In the genomic region with DNA sequence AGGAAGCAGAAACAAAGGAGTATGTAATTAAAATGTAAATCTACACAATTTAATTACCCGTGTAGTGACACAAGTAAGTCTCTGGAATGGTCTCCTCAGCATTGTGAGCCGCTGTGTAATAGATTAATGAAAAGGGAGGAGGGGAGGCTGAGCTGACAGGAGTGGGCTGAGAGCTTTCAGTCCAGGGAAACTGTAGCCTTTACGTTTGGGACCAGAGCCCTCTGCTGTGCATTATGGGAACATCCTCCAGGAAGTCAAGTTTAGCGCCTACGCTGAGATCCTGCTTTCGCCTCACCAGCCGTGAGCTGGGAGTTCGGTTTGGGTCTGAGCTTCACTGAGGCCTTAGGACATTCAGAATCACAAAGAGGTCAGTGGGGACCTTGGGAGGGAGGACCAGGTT, we compare ENCODE assay signal across 8 mouse cellular contexts. TPM values are rescaled to one million over a fixed set of nuclear protein-coding genes. Genes with fewer than 3 reads are reported as not detected.
DNase-seq lines count a peak whose midpoint lies in the region; ATAC-seq and TF ChIP-seq lines count a peak whose summit lies in the region.

No protein-coding gene starts in this region.

- H3K9ac ChIP-seq in kidney, embryonic 16.5 days (replicated peaks; ENCODE audit: low read length): no peak overlapping the region
- H3K9ac ChIP-seq in embryonic facial prominence, embryonic 11.5 days (replicated peaks; ENCODE audit: low read length): no peak overlapping the region

- H3K4me1 ChIP-seq in kidney, embryonic 16.5 days (ENCODE audit: insufficient read depth, low read length): no peaks in the 10 kb centered on the region
- no peaks in the 10 kb centered on the region for H3K4me1 ChIP-seq in embryonic facial prominence, embryonic 11.5 days (ENCODE audit: control insufficient read depth, insufficient read depth, low read length)

- peak; percentile 63 for ATAC-seq in kidney, embryonic 16.5 days (ENCODE audit: low FRiP score, low TSS enrichment)
- no peak for ATAC-seq in embryonic facial prominence, embryonic 11.5 days (replicated peaks; ENCODE audit: insufficient number of reproducible peaks, low FRiP score, low TSS enrichment, low read depth)
- peak; percentile 37; the same call in 1 of the 2 replicates for ATAC-seq in megakaryocyte progenitor cell, adult 5-6 weeks (replicated peaks; ENCODE audit: poor library complexity)

- no peak overlapping the region for H3K27ac ChIP-seq in kidney, embryonic 16.5 days (ENCODE audit: low read length)
- H3K27ac ChIP-seq in embryonic facial prominence, embryonic 11.5 days (replicated peaks; ENCODE audit: low read depth, low read length): no peak overlapping the region
- H3K27ac ChIP-seq in gastrocnemius, adult 2 months: no peak overlapping the region

- H3K9me3 ChIP-seq in kidney, embryonic 16.5 days (ENCODE audit: low read length): peaks cover 22% of the 10 kb centered on the region
- peaks cover 7% of the 10 kb centered on the region for H3K9me3 ChIP-seq in embryonic facial prominence, embryonic 11.5 days (replicated peaks; ENCODE audit: control insufficient read depth, low read length)

- H3K4me3 ChIP-seq in kidney, embryonic 16.5 days (ENCODE audit: low read length): no peak overlapping the region
- no peak overlapping the region for H3K4me3 ChIP-seq in embryonic facial prominence, embryonic 11.5 days (ENCODE audit: low read depth, low read length)
- H3K4me3 ChIP-seq in gastrocnemius, adult 2 months: no peak overlapping the region

- DNase-seq in kidney, postnatal 25 days: no peak
- DNase-seq in ZHBTc4 (ENCODE audit: low read depth, low spot score): peak; percentile 60
- DNase-seq in embryonic facial prominence, embryonic 11.5 days (ENCODE audit: low spot score): peak; percentile 69
- no peak for DNase-seq in layer of hippocampus, postnatal 14 days (ENCODE audit: low spot score in 2 of 2)
- DNase-seq in gastrocnemius, adult 2 months: no peak
- DNase-seq in adrenal gland, postnatal 36 days: no peak

- no peaks in the 10 kb centered on the region for H3K36me3 ChIP-seq in kidney, embryonic 16.5 days (ENCODE audit: insufficient read depth, low read length)
- H3K36me3 ChIP-seq in embryonic facial prominence, embryonic 11.5 days (replicated peaks; ENCODE audit: control insufficient read depth, insufficient read depth, low read depth, low read length): no peaks in the 10 kb centered on the region

- H3K4me2 ChIP-seq in kidney, embryonic 16.5 days (replicated peaks; ENCODE audit: low read depth, low read length): 0 out of 2 replicates have a peak overlapping the region, but pooled peaks have one; percentile 20
- no peak overlapping the region for H3K4me2 ChIP-seq in embryonic facial prominence, embryonic 11.5 days (ENCODE audit: low read depth, low read length)

- no peak; the same call in 1 of the 2 replicates for TF ChIP-seq CTCF in gastrocnemius, adult 2 months (IDR thresholded peaks at IDR 0.05)

- no peaks in the 10 kb centered on the region for H3K27me3 ChIP-seq in kidney, embryonic 16.5 days (ENCODE audit: insufficient read depth, low read length)
- H3K27me3 ChIP-seq in embryonic facial prominence, embryonic 11.5 days (ENCODE audit: control insufficient read depth, insufficient read depth, low read length): no peaks in the 10 kb centered on the region

- intact Hi-C loops in gastrocnemius, adult 2 months (cut with DNase I): no loop called here

- WGBS in kidney, embryonic 16.5 days: 13% methylated on average over 8 of the region's 8 CpGs
- 22% methylated on average over 8 of the region's 8 CpGs for WGBS in embryonic facial prominence, embryonic 11.5 days

RNA-seq across cellular contexts. Expression of a gene that starts 19.1 kb away (rescaled TPM):
- polyA plus RNA-seq in kidney, embryonic 16.5 days (2015; fragmentation: Nextera tagmentation; extraction: Ambion mirVana): 1.1 and 1.3 TPM in 2 replicates
- polyA plus RNA-seq in embryonic facial prominence, embryonic 11.5 days (2014; fragmentation: Nextera tagmentation; extraction: Ambion mirVana): 2.7 and 4.9 TPM in 2 replicates
- total RNA-seq in megakaryocyte progenitor cell, adult 5-6 weeks (2015): not detected in 2 replicates
- total RNA-seq in megakaryocyte progenitor cell, adult 5-6 weeks (2017): not detected in 2 replicates
- total RNA-seq in layer of hippocampus, postnatal 14 days (2021): 1 to 10 TPM; 1.2 to 1.3 TPM
- total RNA-seq in gastrocnemius, adult 2 months (2021): not detected
- not detected for total RNA-seq in adrenal gland, postnatal 36 days (2021)

RNA-seq across cellular contexts. Expression of a gene that starts 23.2 kb away (rescaled TPM):
- 88.4 and 93.7 TPM in 2 replicates for polyA plus RNA-seq in kidney, embryonic 16.5 days (2015; fragmentation: Nextera tagmentation; extraction: Ambion mirVana)
- polyA plus RNA-seq in embryonic facial prominence, embryonic 11.5 days (2014; fragmentation: Nextera tagmentation; extraction: Ambion mirVana): 85.9 and 92.9 TPM in 2 replicates
- 45.9 and 49.3 TPM in 2 replicates for total RNA-seq in megakaryocyte progenitor cell, adult 5-6 weeks (2015)
- 30.6 and 32.2 TPM in 2 replicates for total RNA-seq in megakaryocyte progenitor cell, adult 5-6 weeks (2017)
- total RNA-seq in layer of hippocampus, postnatal 14 days (2021): 100 to 1,000 TPM; 158 to 172 TPM
- total RNA-seq in gastrocnemius, adult 2 months (2021): 10 to 100 TPM; 12.8 to 15.0 TPM
- total RNA-seq in adrenal gland, postnatal 36 days (2021): 10 to 100 TPM; 25.8 to 27.9 TPM

RNA-seq across cellular contexts. Expression of a gene that starts 38.6 kb away (rescaled TPM):
- 8.7 and 8.9 TPM in 2 replicates for polyA plus RNA-seq in kidney, embryonic 16.5 days (2015; fragmentation: Nextera tagmentation; extraction: Ambion mirVana)
- polyA plus RNA-seq in embryonic facial prominence, embryonic 11.5 days (2014; fragmentation: Nextera tagmentation; extraction: Ambion mirVana): 19.9 and 22.0 TPM in 2 replicates
- not detected in 2 replicates for total RNA-seq in megakaryocyte progenitor cell, adult 5-6 weeks (2015)
- not detected in 2 replicates for total RNA-seq in megakaryocyte progenitor cell, adult 5-6 weeks (2017)
- total RNA-seq in layer of hippocampus, postnatal 14 days (2021): 10 to 100 TPM; 12.6 to 13.4 TPM
- total RNA-seq in gastrocnemius, adult 2 months (2021): 1 to 10 TPM; 2.3 TPM
- 1 to 10 TPM; 4.0 to 6.1 TPM for total RNA-seq in adrenal gland, postnatal 36 days (2021)

RNA-seq across cellular contexts. Expression of a gene that starts 50.7 kb away (rescaled TPM):
- not detected in 2 replicates for polyA plus RNA-seq in kidney, embryonic 16.5 days (2015; fragmentation: Nextera tagmentation; extraction: Ambion mirVana)
- polyA plus RNA-seq in embryonic facial prominence, embryonic 11.5 days (2014; fragmentation: Nextera tagmentation; extraction: Ambion mirVana): 0.13 and 0.29 TPM in 2 replicates
- not detected in 2 replicates for total RNA-seq in megakaryocyte progenitor cell, adult 5-6 weeks (2015)
- total RNA-seq in megakaryocyte progenitor cell, adult 5-6 weeks (2017): not detected in 2 replicates
- not detected for total RNA-seq in layer of hippocampus, postnatal 14 days (2021)
- under 1 TPM in 1 of 2 experiments, not detected in 1; 0.11 TPM for total RNA-seq in gastrocnemius, adult 2 months (2021)
- under 1 TPM in 1 of 2 experiments, not detected in 1; 0.26 TPM for total RNA-seq in adrenal gland, postnatal 36 days (2021)

Comparison
In these comparisons a context has a peak if more than half of its experiments do, and no peak if none do; other contexts are left out.
1. DNase-seq: peak in ZHBTc4 (single experiment) and embryonic facial prominence, embryonic 11.5 days (single experiment); none in kidney, postnatal 25 days (0 of 2), layer of hippocampus, postnatal 14 days (0 of 2), gastrocnemius, adult 2 months (single experiment) and adrenal gland, postnatal 36 days (0 of 2).